Comparison of ENCODE assay signal across 8 mouse cellular contexts in the genomic region with DNA sequence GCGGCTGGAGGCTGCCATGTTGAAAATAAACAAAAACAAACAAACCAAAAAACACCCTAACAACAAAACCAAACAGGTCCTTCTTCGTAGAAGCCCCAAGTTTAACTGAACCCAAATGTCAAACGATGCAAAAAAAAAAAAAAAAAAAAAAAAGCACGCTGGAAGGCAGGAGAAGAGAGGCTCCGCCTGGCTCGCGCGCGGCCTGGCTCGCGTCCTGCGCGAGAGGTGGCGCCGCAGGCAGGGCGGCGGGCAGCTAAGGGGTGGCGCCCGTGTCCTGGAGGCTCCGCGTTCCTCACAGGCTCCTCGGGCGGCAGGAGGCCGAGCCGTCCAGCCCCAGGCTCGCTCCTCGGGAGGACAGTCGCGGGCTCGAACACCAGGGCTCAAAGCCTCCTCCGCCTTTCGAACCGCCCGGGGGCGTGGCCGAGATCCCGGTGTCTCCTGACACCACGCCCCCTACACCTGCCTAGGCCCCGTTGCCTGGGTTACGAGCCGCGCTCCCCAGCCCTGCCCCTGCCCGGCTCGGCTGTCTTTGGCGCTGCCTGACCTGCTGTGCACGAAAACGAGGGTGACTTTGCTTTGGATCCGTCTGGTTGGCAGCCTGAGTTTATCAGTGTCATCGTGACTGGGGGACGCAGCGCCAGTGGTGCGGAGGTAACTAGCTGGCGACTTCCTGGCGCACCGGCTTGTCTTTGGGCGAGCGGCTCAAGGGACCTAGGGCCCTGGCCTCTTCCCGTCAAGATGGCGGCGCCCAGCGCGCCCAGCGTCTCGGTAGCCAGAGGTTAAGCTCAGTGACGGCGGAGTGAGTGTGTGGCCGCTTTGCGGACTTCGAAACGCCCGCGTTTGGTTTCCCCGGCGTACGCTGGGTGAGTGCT. TPM values are rescaled to one million over a fixed set of nuclear protein-coding genes. Genes with fewer than 3 reads are reported as not detected.
DNase-seq lines count a peak whose midpoint lies in the region; ATAC-seq and TF ChIP-seq lines count a peak whose summit lies in the region.

Gene Fars2 (plus strand): TSS at position 270 of the 872 bp plus-strand sequence.
Gene Lyrm4 (minus strand): TSS at position 384 of the 872 bp plus-strand sequence.

- no peaks in the 10 kb centered on the region for H3K9me3 ChIP-seq in embryonic facial prominence, embryonic 15.5 days (replicated peaks)
- H3K9me3 ChIP-seq in limb, embryonic 14.5 days (ENCODE audit: control insufficient read depth, low read length): no peaks in the 10 kb centered on the region
- no peaks in the 10 kb centered on the region for H3K9me3 ChIP-seq in midbrain, postnatal 0 days (ENCODE audit: low read length)

- WGBS in bone marrow, adult 2 months: under 1% methylated on average over 75 of the region's 75 CpGs
- WGBS in embryonic facial prominence, embryonic 15.5 days: under 1% methylated on average over 75 of the region's 75 CpGs
- under 1% methylated on average over 66 of the region's 75 CpGs for WGBS in limb, embryonic 14.5 days
- under 1% methylated on average over 67 of the region's 75 CpGs for WGBS in midbrain, postnatal 0 days

- no peaks in the 10 kb centered on the region for H3K36me3 ChIP-seq in embryonic facial prominence, embryonic 15.5 days
- H3K36me3 ChIP-seq in limb, embryonic 14.5 days (ENCODE audit: control insufficient read depth, insufficient read depth, low read length): no peaks in the 10 kb centered on the region
- H3K36me3 ChIP-seq in midbrain, postnatal 0 days (ENCODE audit: insufficient read depth, low read length): no peaks in the 10 kb centered on the region

- H3K27me3 ChIP-seq in embryonic facial prominence, embryonic 15.5 days: no peaks in the 10 kb centered on the region
- H3K27me3 ChIP-seq in limb, embryonic 14.5 days (ENCODE audit: control insufficient read depth, insufficient read depth, low read length): no peaks in the 10 kb centered on the region
- no peaks in the 10 kb centered on the region for H3K27me3 ChIP-seq in midbrain, postnatal 0 days (ENCODE audit: insufficient read depth, low read length)

- H3K27ac ChIP-seq in bone marrow, adult 2 months (ENCODE audit: control insufficient read depth, insufficient read depth, low read depth, low read length, poor library complexity): peak within 1 kb of the TSS; percentile 95
- H3K27ac ChIP-seq in embryonic facial prominence, embryonic 15.5 days (replicated peaks): peak within 1 kb of the TSS; percentile 97
- peak within 1 kb of the TSS; percentile 91 for H3K27ac ChIP-seq in limb, embryonic 14.5 days (replicated peaks; ENCODE audit: low read depth, low read length)
- H3K27ac ChIP-seq in midbrain, postnatal 0 days (ENCODE audit: low read depth, low read length): peak within 1 kb of the TSS; percentile 96

- peak; percentile 89 for TF ChIP-seq POLR2A in bone marrow, adult 2 months (IDR thresholded peaks at IDR 0.05; ENCODE audit: borderline replicate concordance, control insufficient read depth, low read depth, low read length)
- TF ChIP-seq POLR2A in limb, embryonic 14.5 days (IDR thresholded peaks at IDR 0.05; ENCODE audit: borderline replicate concordance, extremely low read depth, insufficient read depth, insufficient read length): peak; percentile 95; the same call in 1 of the 2 replicates

- peak within 1 kb of the TSS; percentile 58 for H3K9ac ChIP-seq in embryonic facial prominence, embryonic 15.5 days
- H3K9ac ChIP-seq in limb, embryonic 14.5 days (ENCODE audit: low read depth, low read length, severe bottlenecking): peak within 1 kb of the TSS; percentile 66
- H3K9ac ChIP-seq in midbrain, postnatal 0 days (replicated peaks; ENCODE audit: low read length, poor library complexity, severe bottlenecking): peak within 1 kb of the TSS; percentile 82

- H3K4me3 ChIP-seq in bone marrow, adult 2 months (replicated peaks; ENCODE audit: control insufficient read depth, low read depth, low read length): peak within 1 kb of the TSS; percentile 72
- H3K4me3 ChIP-seq in embryonic facial prominence, embryonic 15.5 days (replicated peaks): peak within 1 kb of the TSS; percentile 67
- H3K4me3 ChIP-seq in limb, embryonic 14.5 days (replicated peaks; ENCODE audit: low read length): peak within 1 kb of the TSS; percentile 64
- peak within 1 kb of the TSS; percentile 73 for H3K4me3 ChIP-seq in midbrain, postnatal 0 days (ENCODE audit: low read depth, low read length)

- H3K4me1 ChIP-seq in bone marrow, adult 2 months (ENCODE audit: control insufficient read depth, insufficient read depth, low read length): no peaks in the 10 kb centered on the region
- peaks cover 5% of the 10 kb centered on the region; the same call in 1 of the 2 replicates for H3K4me1 ChIP-seq in embryonic facial prominence, embryonic 15.5 days
- peaks cover 8% of the 10 kb centered on the region; the same call in 1 of the 2 replicates for H3K4me1 ChIP-seq in limb, embryonic 14.5 days (ENCODE audit: control insufficient read depth, insufficient read depth, low read length)
- H3K4me1 ChIP-seq in midbrain, postnatal 0 days (ENCODE audit: insufficient read depth, low read length): peaks cover 5% of the 10 kb centered on the region; the same call in 1 of the 2 replicates

- peak; percentile 99 for ATAC-seq in embryonic facial prominence, embryonic 15.5 days (ENCODE audit: insufficient number of reproducible peaks, low FRiP score, low TSS enrichment, low read depth)
- ATAC-seq in limb, embryonic 14.5 days (ENCODE audit: low FRiP score, low read depth): peak; percentile 99
- ATAC-seq in midbrain, postnatal 0 days (ENCODE audit: low FRiP score): peak; percentile 99

- TF ChIP-seq CTCF in bone marrow, adult 2 months (IDR thresholded peaks at IDR 0.05; ENCODE audit: control insufficient read depth, insufficient read depth, low read length): peak; percentile 0; the same call in 1 of the 2 replicates
- peak; percentile 37; the same call in 1 of the 2 replicates for TF ChIP-seq CTCF in midbrain, postnatal 0 days (IDR thresholded peaks at IDR 0.05)

- peak within 1 kb of the TSS; percentile 91 for H3K4me2 ChIP-seq in embryonic facial prominence, embryonic 15.5 days (replicated peaks)
- peak within 1 kb of the TSS; percentile 88 for H3K4me2 ChIP-seq in limb, embryonic 14.5 days (replicated peaks; ENCODE audit: low read depth, low read length, severe bottlenecking)
- H3K4me2 ChIP-seq in midbrain, postnatal 0 days (ENCODE audit: low read depth, low read length, poor library complexity, severe bottlenecking): peak within 1 kb of the TSS; percentile 81

- peak; percentile 96 for DNase-seq in 416B (ENCODE audit: low read depth)
- DNase-seq in heart, adult 8-10 months (ENCODE audit: low spot score): peak; percentile 94
- peak; percentile 98 for DNase-seq in kidney, adult 9 months
- peak; percentile 97 for DNase-seq in limb, embryonic 14.5 days (ENCODE audit: low spot score)
- peak; percentile 97 for DNase-seq in midbrain, postnatal 0 days (ENCODE audit: low spot score)
- DNase-seq in spleen, postnatal 14 days (ENCODE audit: low spot score in 2 of 2): peak; percentile 94 to 96

RNA-seq across cellular contexts. Expression of gene Fars2, which starts in this region (rescaled TPM):
- 13.1 and 29.7 TPM in 2 replicates for polyA plus RNA-seq in bone marrow, adult 2 months (2011; ENCODE audit: insufficient read depth, insufficient read length, low replicate concordance, missing spikeins)
- 34.1 and 36.0 TPM in 2 replicates for polyA plus RNA-seq in embryonic facial prominence, embryonic 15.5 days (2015; fragmentation: Nextera tagmentation; extraction: Ambion mirVana)
- 10 to 100 TPM; 85.3 to 90.4 (median 87.3) TPM for total RNA-seq in heart, adult 8-10 months (2022)
- polyA plus RNA-seq in limb, embryonic 14.5 days (2012; rRNA removed): 27.6 and 32.3 TPM in 2 replicates
- 35.2 and 39.2 TPM in 2 replicates for polyA plus RNA-seq in limb, embryonic 14.5 days (2014; fragmentation: Nextera tagmentation; extraction: Ambion mirVana)
- 30.6 and 35.4 TPM in 2 replicates for total RNA-seq in midbrain, postnatal 0 days (2014; rRNA removed)
- polyA plus RNA-seq in midbrain, postnatal 0 days (2015; fragmentation: Nextera tagmentation; extraction: Ambion mirVana): 30.3 and 31.2 TPM in 2 replicates

RNA-seq across cellular contexts. Expression of gene Lyrm4, which starts in this region (rescaled TPM):
- polyA plus RNA-seq in bone marrow, adult 2 months (2011; ENCODE audit: insufficient read depth, insufficient read length, low replicate concordance, missing spikeins): 8.9 and 10.9 TPM in 2 replicates
- 21.3 and 22.1 TPM in 2 replicates for polyA plus RNA-seq in embryonic facial prominence, embryonic 15.5 days (2015; fragmentation: Nextera tagmentation; extraction: Ambion mirVana)
- 10 to 100 TPM; 11.5 to 13.0 (median 11.9) TPM for total RNA-seq in heart, adult 8-10 months (2022)
- polyA plus RNA-seq in limb, embryonic 14.5 days (2012; rRNA removed): 7.1 and 8.9 TPM in 2 replicates
- polyA plus RNA-seq in limb, embryonic 14.5 days (2014; fragmentation: Nextera tagmentation; extraction: Ambion mirVana): 27.4 and 28.4 TPM in 2 replicates
- 15.2 and 18.7 TPM in 2 replicates for total RNA-seq in midbrain, postnatal 0 days (2014; rRNA removed)
- 60.3 and 63.0 TPM in 2 replicates for polyA plus RNA-seq in midbrain, postnatal 0 days (2015; fragmentation: Nextera tagmentation; extraction: Ambion mirVana)

Comparison
In these comparisons a context has a peak if more than half of its experiments do, and no peak if none do; other contexts are left out.
1. Peak in every context shown above with its lines: DNase-seq, ATAC-seq, H3K4me3 ChIP-seq and H3K27ac ChIP-seq.